Mouse (Mus musculus): ENCODE data around the gene Armc7.

- TF ChIP-seq ZNF384 (IDR thresholded peaks at IDR 0.05; ENCODE audit: low read depth, low read length) (no peak), POLR2A (IDR thresholded peaks at IDR 0.05; ENCODE audit: low read depth, low read length) (no peak), USF1 (IDR thresholded peaks at IDR 0.05; ENCODE audit: low read depth, low read length) (no peak), MAX (IDR thresholded peaks at IDR 0.05; ENCODE audit: low read length) (no peak), NRF1 (IDR thresholded peaks at IDR 0.05; ENCODE audit: low read depth, low read length) (no peak), CTCF (conservative IDR thresholded peaks at IDR 0.05 in 1 of 2, IDR thresholded peaks at IDR 0.05 in 1 of 2; ENCODE audit: low read depth in 2 of 2, low read length in 2 of 2) (no peak), JUN (IDR thresholded peaks at IDR 0.05; ENCODE audit: insufficient read depth, low read depth, low read length) (no peak), KAT2A (IDR thresholded peaks at IDR 0.05; ENCODE audit: insufficient replicate concordance, low read length) (no peak)
These were observed 3.3 kb upstream of the Armc7 start for GRCm38 (mm10) chr11:115472183-115472582.
